ENCODE assay signal across 15 mouse cellular contexts in genomic region chr11:103859933-103860610, GRCm38 (mm10).
DNase-seq lines count a peak whose midpoint lies in the region; ATAC-seq and TF ChIP-seq lines count a peak whose summit lies in the region.
"Had no signal": no experiment of that assay in that cellular context is flagged by ENCODE, and none has a peak within 500 bp of the region (broad histone marks: within the 10 kb centered on the region; RNA-seq: fewer than 3 reads in every experiment).

No protein-coding gene starts in this region.

- peak overlapping the region; percentile 60; the same call in 1 of the 2 replicates for H3K27ac ChIP-seq in forebrain, embryonic 10.5 days
- H3K27ac ChIP-seq in forebrain, postnatal 0 days (ENCODE audit: low read depth, low read length): no peak overlapping the region
- no peak overlapping the region for H3K27ac ChIP-seq in lung, embryonic 14.5 days (ENCODE audit: low read depth)
- H3K27ac ChIP-seq in lung, postnatal 0 days (ENCODE audit: low read length): no peak overlapping the region
- H3K27ac ChIP-seq: gastrocnemius, adult 2 months; hindbrain, embryonic 14.5 days; liver, embryonic 13.5 days had no signal

- H3K36me3 ChIP-seq in forebrain, embryonic 10.5 days (replicated peaks): peaks cover 56% of the 10 kb centered on the region
- H3K36me3 ChIP-seq in forebrain, postnatal 0 days (ENCODE audit: insufficient read depth): peaks cover 43% of the 10 kb centered on the region
- H3K36me3 ChIP-seq in lung, embryonic 14.5 days (ENCODE audit: insufficient read depth): peaks cover 37% of the 10 kb centered on the region
- H3K36me3 ChIP-seq in lung, postnatal 0 days (ENCODE audit: insufficient read depth, low read length): peaks cover 13% of the 10 kb centered on the region

- no peak overlapping the region for H3K4me2 ChIP-seq in forebrain, postnatal 0 days (ENCODE audit: low read depth)
- no peak overlapping the region for H3K4me2 ChIP-seq in lung, embryonic 14.5 days
- H3K4me2 ChIP-seq in lung, postnatal 0 days (replicated peaks; ENCODE audit: low read depth, low read length): no peak overlapping the region
- H3K4me2 ChIP-seq: hindbrain, embryonic 14.5 days; liver, embryonic 13.5 days had no signal

- ATAC-seq in forebrain, postnatal 0 days: no peak
- no peak for ATAC-seq in lung, embryonic 14.5 days (ENCODE audit: insufficient read depth)
- no peak for ATAC-seq in lung, postnatal 0 days
- peak; percentile 50 for ATAC-seq in megakaryocyte-erythroid progenitor cell, adult 5-6 weeks (replicated peaks; ENCODE audit: low FRiP score, low TSS enrichment, poor library complexity, severe bottlenecking)

- no peak for TF ChIP-seq CTCF in forebrain, postnatal 0 days (IDR thresholded peaks at IDR 0.05; ENCODE audit: low read depth)
- no peak for TF ChIP-seq CTCF in lung, embryonic 14.5 days (IDR thresholded peaks at IDR 0.05; ENCODE audit: low read depth)
- TF ChIP-seq CTCF in lung, postnatal 0 days (IDR thresholded peaks at IDR 0.05): no peak

- WGBS in forebrain, embryonic 10.5 days: 67% methylated on average over 4 of the region's 4 CpGs
- 65% methylated on average over 4 of the region's 4 CpGs for WGBS in forebrain, postnatal 0 days
- 75% methylated on average over 4 of the region's 4 CpGs for WGBS in lung, embryonic 14.5 days
- 73% methylated on average over 4 of the region's 4 CpGs for WGBS in lung, postnatal 0 days

- H3K9me3 ChIP-seq in forebrain, embryonic 10.5 days: no peaks in the 10 kb centered on the region
- no peaks in the 10 kb centered on the region for H3K9me3 ChIP-seq in forebrain, postnatal 0 days (ENCODE audit: low read length)
- H3K9me3 ChIP-seq in lung, embryonic 14.5 days (ENCODE audit: low read depth, low read length): no peaks in the 10 kb centered on the region
- no peaks in the 10 kb centered on the region for H3K9me3 ChIP-seq in lung, postnatal 0 days (ENCODE audit: low read length)
- H3K9me3 ChIP-seq: liver, embryonic 13.5 days had no signal

- no peak overlapping the region for H3K9ac ChIP-seq in forebrain, postnatal 0 days
- H3K9ac ChIP-seq in lung, embryonic 14.5 days: no peak overlapping the region
- H3K9ac ChIP-seq in lung, postnatal 0 days (replicated peaks; ENCODE audit: low read depth): no peak overlapping the region
- H3K9ac ChIP-seq: hindbrain, embryonic 14.5 days; liver, embryonic 13.5 days had no signal

- H3K27me3 ChIP-seq in forebrain, embryonic 10.5 days (ENCODE audit: poor library complexity, severe bottlenecking): no peaks in the 10 kb centered on the region
- H3K27me3 ChIP-seq in forebrain, postnatal 0 days (ENCODE audit: insufficient read depth, low read length): no peaks in the 10 kb centered on the region
- H3K27me3 ChIP-seq in lung, embryonic 14.5 days (ENCODE audit: insufficient read depth, low read length): no peaks in the 10 kb centered on the region
- H3K27me3 ChIP-seq in lung, postnatal 0 days (replicated peaks; ENCODE audit: insufficient read depth, low read length): no peaks in the 10 kb centered on the region
- H3K27me3 ChIP-seq: liver, embryonic 13.5 days had no signal

- no peak for TF ChIP-seq EP300 in lung, postnatal 0 days (IDR thresholded peaks at IDR 0.05)

- peaks cover 21% of the 10 kb centered on the region for H3K4me1 ChIP-seq in forebrain, embryonic 10.5 days
- H3K4me1 ChIP-seq in forebrain, postnatal 0 days (ENCODE audit: insufficient read depth): no peaks in the 10 kb centered on the region
- no peaks in the 10 kb centered on the region for H3K4me1 ChIP-seq in lung, embryonic 14.5 days (ENCODE audit: insufficient read depth)
- no peaks in the 10 kb centered on the region for H3K4me1 ChIP-seq in lung, postnatal 0 days (ENCODE audit: insufficient read depth, low read depth, low read length)
- H3K4me1 ChIP-seq: liver, embryonic 13.5 days had no signal

- DNase-seq in forebrain, embryonic 10.5 days (ENCODE audit: extremely low spot score, low spot score): no peak
- DNase-seq in forebrain, postnatal 0 days: no peak
- peak; percentile 42 for DNase-seq in lung, embryonic 14.5 days
- no peak for DNase-seq in lung, postnatal 0 days (ENCODE audit: low spot score)
- peak; percentile 21 for DNase-seq in MN1 (ENCODE audit: low spot score)
- DNase-seq in heart, adult 9 months (ENCODE audit: low spot score in 2 of 2): no peak
- no peak for DNase-seq in cerebellum, adult 9-10 months
- DNase-seq: adrenal gland, postnatal 25 days; gastrocnemius, adult 2 months; heart, adult 11 months; left cerebral cortex, postnatal 4 days; liver, embryonic 13.5 days; thymus, postnatal 4 days had no signal

- no peak overlapping the region for H3K4me3 ChIP-seq in forebrain, embryonic 10.5 days
- H3K4me3 ChIP-seq in forebrain, postnatal 0 days (ENCODE audit: low read depth, low read length): no peak overlapping the region
- H3K4me3 ChIP-seq in lung, embryonic 14.5 days (ENCODE audit: low read depth, low read length): no peak overlapping the region
- no peak overlapping the region for H3K4me3 ChIP-seq in lung, postnatal 0 days (ENCODE audit: low read depth, low read length)
- H3K4me3 ChIP-seq: gastrocnemius, adult 2 months; liver, embryonic 13.5 days had no signal

Comparison
In these comparisons a context has a peak if more than half of its experiments do, and no peak if none do; other contexts are left out.
1. DNase-seq: peak in lung, embryonic 14.5 days (single experiment) and MN1 (single experiment); none in forebrain, embryonic 10.5 days (single experiment), forebrain, postnatal 0 days (single experiment), lung, postnatal 0 days (single experiment), heart, adult 9 months (0 of 2) and cerebellum, adult 9-10 months (single experiment).